Mouse (Mus musculus) liver, postnatal 0 days (tissue): ENCODE data around the gene Snai3. TPM values are rescaled to one million over a fixed set of nuclear protein-coding genes. Genes with fewer than 3 reads are reported as not detected.

ENCODE experiments used
- ATAC-seq: fragments of 200-750 bp; cut with Nextera tagmentation; 2 replicates; pipeline ENCODE4 v1.8.0; 2017; ENCODE audit warnings: mild to moderate bottlenecking, moderate library complexity
- DNase-seq: peaks from one replicate; pipeline ENCODE4 v3.0.0-alpha.2; 2016
- H3K27ac ChIP-seq: fragments of 300-500 bp; sonication (generic); 2 replicates; pipeline ENCODE4 v1.5.1; 2014; ENCODE audit warnings: antibody characterized with exemption, moderate library complexity, mild to moderate bottlenecking, low read depth
- H3K27me3 ChIP-seq: fragments of 300-500 bp; sonication (generic); 2 replicates; pipeline ENCODE4 v1.6.1; 2014; ENCODE audit warnings: low read length, control low read depth, mixed read lengths; ENCODE audit not compliant: insufficient read depth
- H3K36me3 ChIP-seq: fragments of 300-500 bp; sonication (generic); replicated peaks from 2 replicates; pipeline ENCODE4 v1.6.1; 2014; ENCODE audit warnings: mild to moderate bottlenecking, control low read depth, low read length, moderate library complexity, mixed read lengths; ENCODE audit not compliant: insufficient read depth
- H3K4me1 ChIP-seq: fragments of 300-500 bp; sonication (generic); 2 replicates; pipeline ENCODE4 v1.6.1; 2014; ENCODE audit warnings: antibody characterized with exemption, mild to moderate bottlenecking, control low read depth; ENCODE audit not compliant: insufficient read depth
- H3K4me2 ChIP-seq: fragments of 300-500 bp; sonication (generic); 2 replicates; pipeline ENCODE4 v1.6.1; 2014; ENCODE audit warnings: low read depth, mild to moderate bottlenecking, low read length, moderate library complexity, mixed read lengths
- H3K4me3 ChIP-seq: fragments of 300-500 bp; sonication (generic); 2 replicates; pipeline ENCODE4 v1.5.1; 2014; ENCODE audit warnings: low read depth, low read length
- H3K9ac ChIP-seq: fragments of 300-500 bp; sonication (generic); replicated peaks from 2 replicates; pipeline ENCODE4 v1.6.1; 2014; ENCODE audit warnings: mild to moderate bottlenecking, moderate library complexity
- H3K9me3 ChIP-seq: fragments of 300-500 bp; sonication (generic); 2 replicates; pipeline ENCODE4 v1.6.1; 2016; ENCODE audit warnings: mild to moderate bottlenecking, control low read depth, low read length, mixed read lengths
- CTCF ChIP-seq: sonication (generic); IDR thresholded peaks from 2 replicates; pipeline ENCODE4 v1.5.1; 2016; ENCODE audit warnings: antibody characterized with exemption, low read depth
- EP300 ChIP-seq: IDR thresholded peaks from 2 replicates; pipeline ENCODE4 v1.6.1; 2016; ENCODE audit warnings: antibody characterized with exemption, low read depth, mild to moderate bottlenecking
- WGBS: fragments of 180-500 bp; shearing (Covaris S2); extraction: QIAGEN DNeasy Blood & Tissue Kit; methylation state at CpG from one replicate; pipeline ENCODE4 v1.1.7; 2014; ENCODE audit not compliant: insufficient replicate concordance; 5-methylcytosine and 5-hydroxymethylcytosine counted together
- polyA plus RNA-seq: library from polyadenylated mRNA; unstranded; fragments of >200 nt; fragmentation: Nextera tagmentation; extraction: Ambion mirVana; gene quantifications from 2 replicates; pipeline ENCODE4 v1.2.1, GENCODE M21; 2015

Snai3 gene
- polyA plus RNA-seq, 1 experiment from 2014 or later = 1.4 TPM

- WGBS = 78% methylated on average over 1 of the region's 1 CpGs
- no peak for TF ChIP-seq CTCF
- TF ChIP-seq EP300 = no peak
- Histone ChIP-seq H3K27ac (no peak overlapping the region), H3K4me2 (no peak overlapping the region), H3K9ac (no peak overlapping the region), H3K4me1 (peaks cover 29% of the 10 kb centered on the region), H3K9me3 (no peaks in the 10 kb centered on the region), H3K4me3 (no peak overlapping the region), H3K36me3 (peaks cover 14% of the 10 kb centered on the region), H3K27me3 (no peaks in the 10 kb centered on the region)
- DNase-seq (no peak), ATAC-seq (no peak)
Observed at GRCm38 (mm10) chr8:122441326-122441725, 19.2 kb downstream of the Snai3 start.

- Histone ChIP-seq H3K9me3 (no peaks in the 10 kb centered on the region), H3K4me1 (peaks cover 12% of the 10 kb centered on the region), H3K4me3 (no peak overlapping the region), H3K4me2 (no peak overlapping the region), H3K27me3 (no peaks in the 10 kb centered on the region), H3K36me3 (peaks cover 23% of the 10 kb centered on the region), H3K27ac (no peak overlapping the region), H3K9ac (no peak overlapping the region)
- WGBS = 85% methylated on average over 16 of the region's 16 CpGs
- no peak for DNase-seq
- no peak for ATAC-seq
- no peak for TF ChIP-seq EP300
- no peak for TF ChIP-seq CTCF
Observed at GRCm38 (mm10) chr8:122439336-122439735, 21.2 kb downstream of the Snai3 start.

- ATAC-seq = peak; percentile 12; the same call in 1 of the 2 replicates
- Histone ChIP-seq H3K4me2 (peak overlapping the region; percentile 44), H3K9ac (no peak overlapping the region), H3K4me3 (peak overlapping the region; percentile 19; the same call in 1 of the 2 replicates), H3K9me3 (no peaks in the 10 kb centered on the region), H3K27me3 (no peaks in the 10 kb centered on the region), H3K36me3 (peaks cover 26% of the 10 kb centered on the region), H3K27ac (peak overlapping the region; percentile 31), H3K4me1 (peaks cover 16% of the 10 kb centered on the region)
- WGBS = 78% methylated on average over 13 of the region's 13 CpGs
- DNase-seq = no peak
- no peak for TF ChIP-seq CTCF
- no peak for TF ChIP-seq EP300
Observed at GRCm38 (mm10) chr8:122437708-122438331, 22.7 kb downstream of the Snai3 start.

DNA sequence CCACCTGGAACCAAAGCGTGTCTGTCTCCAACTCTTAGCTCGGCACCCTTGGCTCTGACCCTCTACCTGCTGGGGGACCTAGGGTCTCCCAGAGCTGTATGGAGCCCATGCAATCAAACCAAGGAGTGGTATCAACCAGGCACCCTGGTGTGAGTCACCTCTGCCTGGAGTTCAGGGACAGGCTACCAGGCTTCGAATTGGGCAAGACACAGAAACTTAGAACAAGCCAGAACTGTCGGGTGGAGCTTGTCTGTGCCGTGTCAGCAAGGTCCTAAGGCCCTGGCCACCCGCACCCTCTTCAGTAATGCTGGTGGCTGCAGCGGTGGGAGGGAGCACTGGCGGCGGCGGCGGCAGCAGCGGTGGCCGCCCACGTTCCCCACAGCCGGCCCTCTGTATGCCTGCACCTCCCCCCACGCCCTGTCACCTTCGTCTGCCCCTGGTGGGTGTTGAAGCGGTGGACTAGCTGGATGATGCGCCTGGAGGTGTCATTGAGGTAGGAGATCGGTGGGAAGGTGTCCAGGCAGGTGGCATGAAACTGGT lies 23.9 kb downstream of the Snai3 start:
- Histone ChIP-seq H3K27me3 (no peaks in the 10 kb centered on the region), H3K4me3 (no peak overlapping the region), H3K4me1 (peaks cover 21% of the 10 kb centered on the region), H3K9me3 (no peaks in the 10 kb centered on the region), H3K9ac (no peak overlapping the region), H3K4me2 (peak overlapping the region; percentile 44), H3K36me3 (peaks cover 26% of the 10 kb centered on the region), H3K27ac (no peak overlapping the region)
- DNase-seq (no peak), ATAC-seq (no peak)
- TF ChIP-seq EP300 (no peak), CTCF (no peak)
- 62% methylated on average over 20 of the region's 20 CpGs for WGBS

DNA sequence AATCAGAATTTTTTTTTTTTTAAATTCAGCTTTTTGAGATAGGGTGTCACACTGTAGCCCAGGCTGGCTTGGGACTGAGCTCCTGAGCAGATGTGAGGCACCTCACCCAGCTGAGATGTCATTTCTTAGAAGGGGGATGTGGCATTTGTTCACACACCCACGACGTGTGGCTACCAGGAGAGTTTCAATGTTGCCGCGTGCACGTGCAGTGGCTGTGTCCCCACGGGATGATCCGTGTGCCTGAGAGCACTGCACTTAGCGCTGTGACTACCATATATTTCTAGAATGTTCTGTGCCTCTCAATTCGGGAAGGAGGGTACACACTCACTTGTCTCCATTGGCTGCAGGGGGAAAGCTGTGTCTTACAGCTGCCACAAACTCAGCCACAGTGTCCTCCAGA lies 24.4 kb downstream of the Snai3 start:
- Histone ChIP-seq H3K27ac (no peak overlapping the region), H3K9me3 (no peaks in the 10 kb centered on the region), H3K4me3 (no peak overlapping the region), H3K36me3 (peaks cover 26% of the 10 kb centered on the region), H3K9ac (no peak overlapping the region), H3K27me3 (no peaks in the 10 kb centered on the region), H3K4me2 (0 out of 2 replicates have a peak overlapping the region, but pooled peaks have one; percentile 44), H3K4me1 (peaks cover 23% of the 10 kb centered on the region)
- DNase-seq (no peak), ATAC-seq (no peak)
- 87% methylated on average over 9 of the region's 9 CpGs for WGBS
- no peak for TF ChIP-seq EP300
- no peak for TF ChIP-seq CTCF

DNA sequence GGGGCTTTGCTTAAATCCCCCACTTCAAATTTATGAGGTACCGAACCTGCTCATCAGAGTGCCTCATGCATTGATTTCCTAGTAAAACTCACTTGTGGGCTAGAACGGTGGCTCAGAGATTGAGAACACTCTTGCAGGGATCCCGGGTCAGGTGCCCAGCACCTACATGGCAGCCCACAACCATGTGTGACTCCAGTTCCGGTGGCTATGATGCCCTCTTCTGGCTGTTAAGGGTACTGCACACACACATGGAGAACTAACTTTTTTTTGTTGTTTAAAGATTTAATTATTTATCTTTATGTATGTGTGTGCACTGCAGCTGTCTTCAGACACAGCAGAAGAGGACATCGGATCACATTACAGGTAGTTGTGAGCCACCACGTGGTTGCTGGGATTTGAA lies 25.2 kb downstream of the Snai3 start:
- WGBS = 83% methylated on average over 6 of the region's 6 CpGs
- TF ChIP-seq CTCF (peak; percentile 59), EP300 (no peak)
- H3K4me3 ChIP-seq = no peak overlapping the region
- no peaks in the 10 kb centered on the region for H3K9me3 ChIP-seq
- H3K36me3 ChIP-seq = peaks cover 26% of the 10 kb centered on the region
- peaks cover 28% of the 10 kb centered on the region for H3K4me1 ChIP-seq
- DNase-seq (no peak), ATAC-seq (no peak)
- no peak overlapping the region for H3K9ac ChIP-seq
- H3K27ac ChIP-seq = no peak overlapping the region
- no peak overlapping the region for H3K4me2 ChIP-seq
- no peaks in the 10 kb centered on the region for H3K27me3 ChIP-seq
